Comparison of ENCODE assay signal across 15 mouse cellular contexts in the genomic region with DNA sequence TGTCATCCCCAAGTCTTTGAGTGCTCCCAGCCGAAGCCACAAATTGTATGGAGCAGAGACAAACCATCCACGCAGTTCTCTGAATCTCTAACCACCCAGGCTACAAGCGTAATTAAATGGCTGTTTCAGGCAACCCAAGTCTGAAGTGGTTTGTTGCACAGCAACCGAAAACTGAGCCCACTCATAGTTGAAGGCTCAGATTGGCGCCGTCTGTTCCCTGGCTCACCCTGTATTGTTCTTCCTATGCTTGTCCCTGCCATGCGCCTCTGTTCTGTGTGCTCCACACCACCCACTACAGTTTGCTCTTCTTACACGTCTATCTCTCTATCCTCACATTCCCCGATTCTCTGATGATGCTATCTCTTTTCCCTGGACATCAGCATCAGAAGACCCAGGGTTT. TPM values are rescaled to one million over a fixed set of nuclear protein-coding genes. Genes with fewer than 3 reads are reported as not detected.
DNase-seq lines count a peak whose midpoint lies in the region; ATAC-seq and TF ChIP-seq lines count a peak whose summit lies in the region.
"Had no signal": no experiment of that assay in that cellular context is flagged by ENCODE, and none has a peak within 500 bp of the region (broad histone marks: within the 10 kb centered on the region; RNA-seq: fewer than 3 reads in every experiment).

No protein-coding gene starts in this region.

- no peaks in the 10 kb centered on the region; the same call in 1 of the 2 replicates for H3K9me3 ChIP-seq in forebrain, embryonic 14.5 days (replicated peaks; ENCODE audit: control insufficient read depth, low read length)
- H3K9me3 ChIP-seq in forebrain, embryonic 10.5 days = peaks cover 5% of the 10 kb centered on the region
- H3K9me3 ChIP-seq in forebrain, postnatal 0 days (ENCODE audit: low read length) = peaks cover under 1% of the 10 kb centered on the region; the same call in 1 of the 2 replicates
- H3K9me3 ChIP-seq: lung, embryonic 15.5 days had no signal

- TF ChIP-seq CTCF in forebrain, postnatal 0 days (IDR thresholded peaks at IDR 0.05; ENCODE audit: low read depth) = no peak

- ATAC-seq in forebrain, embryonic 14.5 days = peak; percentile 65
- ATAC-seq in forebrain, postnatal 0 days = peak; percentile 86

- peaks cover 8% of the 10 kb centered on the region for H3K4me1 ChIP-seq in forebrain, embryonic 14.5 days (ENCODE audit: control insufficient read depth, insufficient read depth, low read length)
- H3K4me1 ChIP-seq in forebrain, embryonic 10.5 days = no peaks in the 10 kb centered on the region
- H3K4me1 ChIP-seq in forebrain, postnatal 0 days (ENCODE audit: insufficient read depth) = peaks cover 6% of the 10 kb centered on the region; the same call in 1 of the 2 replicates
- H3K4me1 ChIP-seq: lung, embryonic 15.5 days had no signal

- WGBS in forebrain, embryonic 14.5 days = 69% methylated on average over 9 of the region's 9 CpGs
- WGBS in forebrain, embryonic 10.5 days = 88% methylated on average over 9 of the region's 9 CpGs
- 65% methylated on average over 9 of the region's 9 CpGs for whole genome bisulfite sequencing in forebrain, postnatal 0 days

- no peak overlapping the region for H3K4me2 ChIP-seq in forebrain, embryonic 14.5 days (ENCODE audit: low read length)
- H3K4me2 ChIP-seq in forebrain, postnatal 0 days (ENCODE audit: low read depth) = no peak overlapping the region
- H3K4me2 ChIP-seq: heart, embryonic 11.5 days; lung, embryonic 15.5 days; midbrain, embryonic 11.5 days had no signal

- no peak overlapping the region for H3K27ac ChIP-seq in forebrain, embryonic 14.5 days (ENCODE audit: low read depth, low read length)
- no peak overlapping the region for H3K27ac ChIP-seq in forebrain, embryonic 10.5 days
- peak overlapping the region; percentile 4; the same call in 1 of the 2 replicates for H3K27ac ChIP-seq in forebrain, postnatal 0 days (ENCODE audit: low read depth, low read length)
- H3K27ac ChIP-seq: lung, embryonic 15.5 days had no signal

- DNase-seq in forebrain, embryonic 14.5 days (ENCODE audit: low spot score) = peak; percentile 67
- DNase-seq in forebrain, embryonic 10.5 days (ENCODE audit: extremely low spot score, low spot score) = no peak
- DNase-seq in forebrain, postnatal 0 days = peak; percentile 44
- DNase-seq in layer of hippocampus, adult 9-11 months = peak; percentile 92
- DNase-seq in right cerebral cortex, postnatal 10 days (ENCODE audit: low spot score in 2 of 2) = peak; percentile 71 to 82
- no peak for DNase-seq in embryo, embryonic 9.5 days (ENCODE audit: extremely low spot score)
- no peak for DNase-seq in ovary, postnatal 10 days (ENCODE audit: low spot score)
- DNase-seq in adrenal gland, postnatal 4 days (ENCODE audit: low spot score in 2 of 2) = no peak
- DNase-seq: adrenal gland, postnatal 10 days; kidney, adult 11 months; kidney, postnatal 4 days; liver had no signal

- no peaks in the 10 kb centered on the region for H3K27me3 ChIP-seq in forebrain, embryonic 14.5 days (replicated peaks; ENCODE audit: control insufficient read depth, insufficient read depth, low read length)
- no peaks in the 10 kb centered on the region for H3K27me3 ChIP-seq in forebrain, embryonic 10.5 days (ENCODE audit: poor library complexity, severe bottlenecking)
- no peaks in the 10 kb centered on the region for H3K27me3 ChIP-seq in forebrain, postnatal 0 days (ENCODE audit: insufficient read depth, low read length)
- H3K27me3 ChIP-seq: lung, embryonic 15.5 days had no signal

- no peaks in the 10 kb centered on the region for H3K36me3 ChIP-seq in forebrain, embryonic 14.5 days (ENCODE audit: control insufficient read depth, insufficient read depth, low read length)
- H3K36me3 ChIP-seq in forebrain, embryonic 10.5 days (replicated peaks) = no peaks in the 10 kb centered on the region
- no peaks in the 10 kb centered on the region for H3K36me3 ChIP-seq in forebrain, postnatal 0 days (ENCODE audit: insufficient read depth)
- H3K36me3 ChIP-seq: lung, embryonic 15.5 days had no signal

- H3K9ac ChIP-seq in forebrain, embryonic 14.5 days (ENCODE audit: low read length) = no peak overlapping the region
- no peak overlapping the region for H3K9ac ChIP-seq in forebrain, postnatal 0 days
- H3K9ac ChIP-seq: lung, embryonic 15.5 days had no signal

- no peak overlapping the region for H3K4me3 ChIP-seq in forebrain, embryonic 14.5 days (ENCODE audit: low read depth, low read length)
- H3K4me3 ChIP-seq in forebrain, embryonic 10.5 days = no peak overlapping the region
- no peak overlapping the region for H3K4me3 ChIP-seq in forebrain, postnatal 0 days (ENCODE audit: low read depth, low read length)
- H3K4me3 ChIP-seq: lung, embryonic 15.5 days had no signal

RNA-seq across cellular contexts. Expression of gene Tbcel, which starts 15.8 kb away (rescaled TPM):
- polyA plus RNA-seq in forebrain, embryonic 14.5 days (2014; fragmentation: Nextera tagmentation; extraction: Ambion mirVana) = 5.4 and 5.6 TPM in 2 replicates
- polyA plus RNA-seq in forebrain, embryonic 10.5 days (2016; fragmentation: Nextera tagmentation; extraction: Ambion mirVana) = 3.3 and 3.7 TPM in 2 replicates
- total RNA-seq in forebrain, postnatal 0 days (2014; rRNA removed) = 16.6 and 24.8 TPM in 2 replicates
- polyA plus RNA-seq in forebrain, postnatal 0 days (2015; fragmentation: Nextera tagmentation; extraction: Ambion mirVana) = 2.1 and 3.2 TPM in 2 replicates
- total RNA-seq in adrenal gland, postnatal 4 days (2021) = 10 to 100 TPM; 66.5 to 76.7 TPM

Comparison
In these comparisons a context has a peak if more than half of its experiments do, and no peak if none do; other contexts are left out.
1. DNase-seq: peak in forebrain, embryonic 14.5 days (single experiment), forebrain, postnatal 0 days (single experiment), layer of hippocampus, adult 9-11 months (single experiment) and right cerebral cortex, postnatal 10 days (2 of 2); none in forebrain, embryonic 10.5 days (single experiment), embryo, embryonic 9.5 days (single experiment), ovary, postnatal 10 days (single experiment) and adrenal gland, postnatal 4 days (0 of 2).